Mouse (Mus musculus): ENCODE measurements around the gene Bbs7.

- TF ChIP-seq CTCF (IDR thresholded peaks at IDR 0.05; ENCODE audit: extremely low read depth, insufficient read length, insufficient replicate concordance, low read depth, low read length) (no peak), POLR2A (IDR thresholded peaks at IDR 0.05; ENCODE audit: low read depth, low read length) (no peak)
These were observed 61.4 kb downstream of the Bbs7 start for GRCm38 (mm10) chr3:36551851-36552384.
